Mouse (Mus musculus) stomach, postnatal 0 days (tissue): ENCODE measurements around the gene Cysltr2.

Experiments
- CTCF ChIP-seq: IDR thresholded peaks from 2 replicates; pipeline ENCODE4 v1.5.1; 2016; ENCODE audit warnings: antibody characterized with exemption, low read depth, mild to moderate bottlenecking, moderate library complexity
- EP300 ChIP-seq: optimal IDR thresholded peaks from 2 replicates; pipeline ENCODE3; 2016; ENCODE audit warnings: antibody characterized with exemption

DNA sequence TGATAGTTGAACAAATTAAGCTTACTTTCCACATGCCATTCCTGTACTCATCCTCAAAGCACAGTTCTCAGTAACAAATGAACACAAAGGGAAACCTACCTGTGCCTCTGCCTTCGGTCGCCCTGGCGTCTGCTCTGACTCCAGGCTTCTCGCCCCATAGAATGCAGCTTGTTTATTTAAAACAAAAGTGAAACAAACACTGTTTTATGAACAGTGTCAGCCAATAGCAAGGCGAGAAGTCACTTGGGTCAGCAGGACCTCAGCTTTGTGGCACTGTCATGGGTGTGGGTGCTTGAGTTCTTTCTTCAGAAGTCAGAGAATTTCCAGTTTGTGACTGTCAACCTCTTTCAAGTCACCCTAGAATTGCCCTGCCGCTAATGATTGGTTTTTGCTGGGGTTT is at the start of gene Cysltr2:
- TF ChIP-seq CTCF, result no peak
- no peak for TF ChIP-seq EP300
